Mouse (Mus musculus) midbrain, embryonic 14.5 days (tissue): Measurements from ENCODE around the gene Gm21992. TPM values are rescaled to one million over a fixed set of nuclear protein-coding genes. Genes with fewer than 3 reads are reported as not detected.

Experiments used
- ATAC-seq: fragments of 200-750 bp; cut with Nextera tagmentation; 2 replicates; pipeline ENCODE4 v1.8.0; 2017; ENCODE audit warnings: moderate number of reproducible peaks, moderate library complexity; ENCODE audit not compliant: low FRiP score, low TSS enrichment
- DNase-seq: peaks from one replicate; pipeline ENCODE4 v3.0.0-alpha.2; 2015
- H3K27ac ChIP-seq: fragments of 300-500 bp; sonication (generic); replicated peaks from 2 replicates; pipeline ENCODE4 v1.5.1; 2014; ENCODE audit warnings: mild to moderate bottlenecking, low read depth, low read length, moderate library complexity
- H3K27me3 ChIP-seq: fragments of 300-500 bp; sonication (generic); 2 replicates; pipeline ENCODE4 v1.6.1; 2014; ENCODE audit warnings: low read length, control low read depth, mixed read lengths; ENCODE audit not compliant: control insufficient read depth, insufficient read depth
- H3K36me3 ChIP-seq: fragments of 300-500 bp; sonication (generic); 2 replicates; pipeline ENCODE4 v1.6.1; 2014; ENCODE audit warnings: low read length, control low read depth; ENCODE audit not compliant: control insufficient read depth, insufficient read depth
- H3K4me1 ChIP-seq: fragments of 300-500 bp; sonication (generic); 2 replicates; pipeline ENCODE4 v1.6.1; 2014; ENCODE audit warnings: mild to moderate bottlenecking, antibody characterized with exemption, low read length, control low read depth; ENCODE audit not compliant: control insufficient read depth, insufficient read depth
- H3K4me2 ChIP-seq: fragments of 300-500 bp; sonication (generic); 2 replicates; pipeline ENCODE4 v1.6.1; 2014; ENCODE audit warnings: mild to moderate bottlenecking, low read length, moderate library complexity
- H3K4me3 ChIP-seq: fragments of 300-500 bp; sonication (generic); replicated peaks from 2 replicates; pipeline ENCODE4 v1.5.1; 2014; ENCODE audit warnings: low read depth, low read length
- H3K9ac ChIP-seq: fragments of 300-500 bp; sonication (generic); replicated peaks from 2 replicates; pipeline ENCODE4 v1.6.1; 2014; ENCODE audit warnings: mild to moderate bottlenecking, low read length, moderate library complexity
- H3K9me3 ChIP-seq: fragments of 300-500 bp; sonication (generic); 2 replicates; pipeline ENCODE4 v1.6.1; 2016; ENCODE audit warnings: low read length, control low read depth, mixed read lengths; ENCODE audit not compliant: control insufficient read depth
- WGBS: fragments of 180-500 bp; shearing (Covaris S2); extraction: QIAGEN DNeasy Blood & Tissue Kit; methylation state at CpG from one replicate; pipeline ENCODE4 v1.1.7; 2014; 5-methylcytosine and 5-hydroxymethylcytosine counted together
- polyA plus RNA-seq: library from polyadenylated mRNA; unstranded; fragments of >200 nt; fragmentation: Nextera tagmentation; extraction: Ambion mirVana; gene quantifications from 2 replicates; pipeline ENCODE4 v1.2.1, GENCODE M21; 2014

Gm21992 gene
- polyA plus RNA-seq, 1 experiment from 2014 or later, result 12.7 TPM

GRCm38 (mm10) chr19:4741482-4741881 lies 69.9 kb downstream of the Gm21992 start:
- 86% methylated on average over 10 of the region's 10 CpGs for WGBS
- H3K4me2 ChIP-seq, result no peak overlapping the region
- DNase-seq (no peak), ATAC-seq (no peak)
- H3K9me3 ChIP-seq, result no peaks in the 10 kb centered on the region
- no peaks in the 10 kb centered on the region for H3K27me3 ChIP-seq
- no peak overlapping the region for H3K27ac ChIP-seq
- no peaks in the 10 kb centered on the region for H3K4me1 ChIP-seq
- H3K36me3 ChIP-seq, result peaks cover 95% of the 10 kb centered on the region
- no peak overlapping the region for H3K9ac ChIP-seq
- H3K4me3 ChIP-seq, result no peak overlapping the region

- Histone ChIP-seq H3K4me1 (no peaks in the 10 kb centered on the region), H3K9ac (no peak overlapping the region), H3K4me3 (no peak overlapping the region), H3K9me3 (no peaks in the 10 kb centered on the region), H3K27me3 (no peaks in the 10 kb centered on the region), H3K36me3 (peaks cover 94% of the 10 kb centered on the region), H3K27ac (no peak overlapping the region), H3K4me2 (no peak overlapping the region)
- ATAC-seq (no peak), DNase-seq (no peak)
- WGBS, result 93% methylated on average over 5 of the region's 5 CpGs
These were observed 71.7 kb downstream of the Gm21992 start for GRCm38 (mm10) chr19:4739762-4740161.

GRCm38 (mm10) chr19:4739053-4739452 lies 72.4 kb downstream of the Gm21992 start:
- Histone ChIP-seq H3K27ac (no peak overlapping the region), H3K9me3 (no peaks in the 10 kb centered on the region), H3K36me3 (peaks cover 94% of the 10 kb centered on the region), H3K9ac (no peak overlapping the region), H3K4me3 (no peak overlapping the region), H3K4me1 (no peaks in the 10 kb centered on the region), H3K27me3 (no peaks in the 10 kb centered on the region), H3K4me2 (no peak overlapping the region)
- DNase-seq (no peak), ATAC-seq (no peak)
- WGBS, result 90% methylated on average over 11 of the region's 11 CpGs

- H3K9me3 ChIP-seq, result no peaks in the 10 kb centered on the region
- no peak overlapping the region for H3K27ac ChIP-seq
- DNase-seq, result no peak
- H3K9ac ChIP-seq, result no peak overlapping the region
- ATAC-seq, result no peak
- H3K36me3 ChIP-seq, result peaks cover 98% of the 10 kb centered on the region
- WGBS, result 90% methylated on average over 13 of the region's 13 CpGs
- H3K4me1 ChIP-seq, result no peaks in the 10 kb centered on the region
- H3K4me2 ChIP-seq, result no peak overlapping the region
- no peak overlapping the region for H3K4me3 ChIP-seq
- H3K27me3 ChIP-seq, result no peaks in the 10 kb centered on the region
These were observed 73.5 kb downstream of the Gm21992 start for GRCm38 (mm10) chr19:4737866-4738265.

- Histone ChIP-seq H3K4me1 (no peaks in the 10 kb centered on the region), H3K4me3 (no peak overlapping the region), H3K36me3 (peaks cover 95% of the 10 kb centered on the region), H3K27me3 (no peaks in the 10 kb centered on the region), H3K9ac (no peak overlapping the region), H3K27ac (no peak overlapping the region), H3K9me3 (no peaks in the 10 kb centered on the region), H3K4me2 (no peak overlapping the region)
- DNase-seq (no peak), ATAC-seq (no peak)
- 90% methylated on average over 3 of the region's 3 CpGs for WGBS
These were observed 78.4 kb downstream of the Gm21992 start for GRCm38 (mm10) chr19:4733052-4733451.

- no peaks in the 10 kb centered on the region for H3K27me3 ChIP-seq
- no peak overlapping the region for H3K27ac ChIP-seq
- H3K9ac ChIP-seq, result no peak overlapping the region
- H3K9me3 ChIP-seq, result no peaks in the 10 kb centered on the region
- H3K4me1 ChIP-seq, result no peaks in the 10 kb centered on the region
- 93% methylated on average over 9 of the region's 9 CpGs for WGBS
- no peak for DNase-seq
- H3K36me3 ChIP-seq, result peaks cover 90% of the 10 kb centered on the region
- H3K4me2 ChIP-seq, result no peak overlapping the region
- H3K4me3 ChIP-seq, result no peak overlapping the region
- no peak for ATAC-seq
These were observed 82.2 kb downstream of the Gm21992 start for GRCm38 (mm10) chr19:4729186-4729585.

GRCm38 (mm10) chr19:4720671-4721244 lies 90.7 kb downstream of the Gm21992 start:
- Histone ChIP-seq H3K4me1 (no peaks in the 10 kb centered on the region), H3K4me3 (no peak overlapping the region), H3K27ac (no peak overlapping the region), H3K9me3 (no peaks in the 10 kb centered on the region), H3K36me3 (peaks cover 59% of the 10 kb centered on the region), H3K9ac (no peak overlapping the region), H3K27me3 (no peaks in the 10 kb centered on the region), H3K4me2 (no peak overlapping the region)
- DNase-seq (no peak), ATAC-seq (no peak)
- 24% methylated on average over 11 of the region's 11 CpGs for WGBS

- Histone ChIP-seq H3K9me3 (no peaks in the 10 kb centered on the region), H3K36me3 (peaks cover 57% of the 10 kb centered on the region), H3K27me3 (no peaks in the 10 kb centered on the region), H3K4me1 (peaks cover under 1% of the 10 kb centered on the region), H3K27ac (no peak overlapping the region), H3K4me2 (no peak overlapping the region), H3K9ac (no peak overlapping the region), H3K4me3 (no peak overlapping the region)
- WGBS, result 83% methylated on average over 15 of the region's 15 CpGs
- DNase-seq (no peak), ATAC-seq (no peak)
These were observed 91.3 kb downstream of the Gm21992 start for GRCm38 (mm10) chr19:4720112-4720511.

GRCm38 (mm10) chr19:4719351-4719764 lies 92.1 kb downstream of the Gm21992 start:
- no peaks in the 10 kb centered on the region for H3K9me3 ChIP-seq
- no peak overlapping the region for H3K4me2 ChIP-seq
- H3K27me3 ChIP-seq, result no peaks in the 10 kb centered on the region
- WGBS, result 10% methylated on average over 5 of the region's 5 CpGs
- H3K4me3 ChIP-seq, result no peak overlapping the region
- ATAC-seq, result no peak
- H3K9ac ChIP-seq, result no peak overlapping the region
- H3K4me1 ChIP-seq, result peaks cover 8% of the 10 kb centered on the region
- no peak overlapping the region for H3K27ac ChIP-seq
- H3K36me3 ChIP-seq, result peaks cover 51% of the 10 kb centered on the region
- no peak for DNase-seq
